Mouse (Mus musculus): ENCODE results near the gene Ifitm7.

GRCm38 (mm10) chr16:14030650-14031049 is 44.0 kb upstream of the Ifitm7 start:
- TF ChIP-seq POLR2A (IDR thresholded peaks at IDR 0.05; ENCODE audit: insufficient read depth, low read length): no peak
- no peak for TF ChIP-seq CTCF (IDR thresholded peaks at IDR 0.05; ENCODE audit: low read depth, low read length)
- TF ChIP-seq EP300 (IDR thresholded peaks at IDR 0.05; ENCODE audit: insufficient read depth, low read depth, low read length): no peak
